Mouse (Mus musculus): ENCODE data around the gene Rps29.

GRCm38 (mm10) chr12:69196444-69197377 is 37.7 kb upstream of the Rps29 start, which contains the start of gene Gm49383:
- TF ChIP-seq CTCF (conservative IDR thresholded peaks at IDR 0.05; ENCODE audit: insufficient read depth, insufficient read length, low read depth, low read length) = no peak
- peak; percentile 58 for TF ChIP-seq POLR2A (IDR thresholded peaks at IDR 0.05; ENCODE audit: low read depth, low read length)

All from kidney, adult 2 months (tissue).